In the genomic region with DNA sequence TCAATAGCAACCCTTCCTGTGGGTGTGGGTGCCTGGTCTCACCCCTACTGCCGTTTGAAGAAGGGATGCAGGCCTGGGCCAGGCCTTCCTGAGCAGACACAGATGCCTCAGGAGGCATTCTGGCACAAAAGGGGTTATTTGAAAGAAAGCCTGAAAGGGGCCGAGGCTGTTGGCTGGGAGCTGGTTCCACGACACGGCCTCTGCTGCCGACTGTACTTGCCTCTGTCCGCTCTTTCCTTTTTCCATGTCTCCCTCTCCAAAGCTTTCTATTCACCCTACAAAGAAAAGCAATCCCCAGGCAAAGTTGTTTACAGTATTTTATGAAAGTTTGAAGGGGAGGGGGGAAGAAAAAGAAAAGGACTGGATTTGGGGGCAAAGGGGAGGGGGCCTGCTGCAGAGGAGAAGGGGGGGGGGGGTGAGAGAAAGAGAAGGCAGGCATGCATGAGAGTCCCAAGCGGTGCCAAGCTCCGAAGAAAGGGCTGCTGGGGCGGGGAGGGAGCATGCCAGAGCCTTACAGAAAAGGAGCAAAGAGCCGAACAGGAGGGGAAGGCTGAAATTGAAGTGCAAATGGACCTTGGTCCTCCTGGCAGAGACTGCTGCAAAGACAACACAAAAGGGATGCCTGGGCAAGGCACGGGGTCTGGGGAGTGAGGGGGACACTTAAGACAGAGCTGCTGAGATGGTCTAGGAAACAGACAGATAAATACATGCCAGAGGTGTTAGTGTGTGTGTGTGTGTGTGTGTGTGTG, we compare ENCODE assay signal across 8 mouse cellular contexts.
A peak's percentile ranks its signal among the peaks of the same experiment; 100 is the strongest.
DNase-seq lines count a peak whose midpoint lies in the region; ATAC-seq and TF ChIP-seq lines count a peak whose summit lies in the region.

No protein-coding gene starts in this region.

- H3K36me3 ChIP-seq in intestine, embryonic 14.5 days (ENCODE audit: control insufficient read depth, insufficient read depth, low read length): no peaks in the 10 kb centered on the region
- no peaks in the 10 kb centered on the region for H3K36me3 ChIP-seq in intestine, postnatal 0 days (ENCODE audit: control insufficient read depth, insufficient read depth)
- H3K36me3 ChIP-seq in heart, embryonic 14.5 days (ENCODE audit: control insufficient read depth, insufficient read depth, low read length): no peaks in the 10 kb centered on the region
- no peaks in the 10 kb centered on the region for H3K36me3 ChIP-seq in limb, embryonic 10.5 days
- H3K36me3 ChIP-seq in thymus, adult 2 months (ENCODE audit: control insufficient read depth, insufficient read depth, low read length): no peaks in the 10 kb centered on the region

- no peak overlapping the region for H3K9ac ChIP-seq in intestine, embryonic 14.5 days (ENCODE audit: low read length)
- no peak overlapping the region for H3K9ac ChIP-seq in intestine, postnatal 0 days (ENCODE audit: low read depth, low read length)
- H3K9ac ChIP-seq in heart, embryonic 14.5 days (ENCODE audit: low read length): peak overlapping the region; percentile 31

- H3K4me3 ChIP-seq in intestine, embryonic 14.5 days (ENCODE audit: low read depth, low read length): no peak overlapping the region
- no peak overlapping the region for H3K4me3 ChIP-seq in intestine, postnatal 0 days (ENCODE audit: low read depth, low read length)
- H3K4me3 ChIP-seq in heart, embryonic 14.5 days (ENCODE audit: control insufficient read depth in 1 of 2, insufficient read depth in 1 of 2, low read depth in 1 of 2, low read length in 2 of 2): no peak overlapping the region
- H3K4me3 ChIP-seq in limb, embryonic 10.5 days: no peak overlapping the region
- no peak overlapping the region for H3K4me3 ChIP-seq in thymus, adult 2 months (ENCODE audit: control insufficient read depth, insufficient read depth, low read length)

- H3K27me3 ChIP-seq in intestine, embryonic 14.5 days (replicated peaks; ENCODE audit: control insufficient read depth, insufficient read depth, low read length): peaks cover 21% of the 10 kb centered on the region
- peaks cover 24% of the 10 kb centered on the region for H3K27me3 ChIP-seq in intestine, postnatal 0 days (replicated peaks; ENCODE audit: control insufficient read depth, insufficient read depth, low read length)
- no peaks in the 10 kb centered on the region for H3K27me3 ChIP-seq in heart, embryonic 14.5 days (ENCODE audit: control insufficient read depth, insufficient read depth, low read length)
- H3K27me3 ChIP-seq in limb, embryonic 10.5 days (ENCODE audit: low read depth, poor library complexity, severe bottlenecking): peaks cover 56% of the 10 kb centered on the region
- no peaks in the 10 kb centered on the region for H3K27me3 ChIP-seq in thymus, adult 2 months (ENCODE audit: control insufficient read depth, insufficient read depth, low read length)

- peak; percentile 54 for DNase-seq in intestine, embryonic 14.5 days (ENCODE audit: low spot score)
- DNase-seq in cerebellum, adult 18-20 months: peak; percentile 58 to 60
- DNase-seq in limb, embryonic 10.5 days (ENCODE audit: low spot score): no peak
- DNase-seq in yolk sac, embryonic 10.5 days (ENCODE audit: low spot score): peak; percentile 4
- DNase-seq in thymus, adult 2 months: no peak
- DNase-seq in testis, postnatal 14 days (ENCODE audit: low spot score): no peak

- peaks cover 26% of the 10 kb centered on the region for H3K4me1 ChIP-seq in intestine, embryonic 14.5 days (replicated peaks; ENCODE audit: control insufficient read depth, insufficient read depth, low read length)
- peaks cover 4% of the 10 kb centered on the region; the same call in 1 of the 2 replicates for H3K4me1 ChIP-seq in intestine, postnatal 0 days (replicated peaks; ENCODE audit: control insufficient read depth, insufficient read depth, low read length)
- H3K4me1 ChIP-seq in heart, embryonic 14.5 days (ENCODE audit: control insufficient read depth in 2 of 2, insufficient read depth in 2 of 2, low read length in 2 of 2): peaks cover 49 to 66% of the 10 kb centered on the region in 2 experiments
- H3K4me1 ChIP-seq in limb, embryonic 10.5 days: peaks cover 53% of the 10 kb centered on the region
- no peaks in the 10 kb centered on the region for H3K4me1 ChIP-seq in thymus, adult 2 months (replicated peaks; ENCODE audit: control insufficient read depth, insufficient read depth, low read length)

- no peak for TF ChIP-seq POLR2A in thymus, adult 2 months (IDR thresholded peaks at IDR 0.05; ENCODE audit: control insufficient read depth, extremely low read depth, insufficient read depth, low read length, poor library complexity)

- no peak for ATAC-seq in intestine, embryonic 14.5 days (replicated peaks; ENCODE audit: low FRiP score, low TSS enrichment, low read depth)
- ATAC-seq in intestine, postnatal 0 days: no peak
- ATAC-seq in heart, embryonic 14.5 days (ENCODE audit: insufficient number of reproducible peaks, insufficient read depth, low FRiP score, low read depth): no peak

- H3K9me3 ChIP-seq in intestine, embryonic 14.5 days (ENCODE audit: control insufficient read depth, low read length): no peaks in the 10 kb centered on the region
- H3K9me3 ChIP-seq in intestine, postnatal 0 days (ENCODE audit: control insufficient read depth): no peaks in the 10 kb centered on the region
- H3K9me3 ChIP-seq in heart, embryonic 14.5 days (ENCODE audit: control insufficient read depth, low read length): no peaks in the 10 kb centered on the region
- H3K9me3 ChIP-seq in limb, embryonic 10.5 days (replicated peaks): no peaks in the 10 kb centered on the region

- WGBS in intestine, embryonic 14.5 days: 22% methylated on average over 11 of the region's 11 CpGs
- 37% methylated on average over 11 of the region's 11 CpGs for WGBS in intestine, postnatal 0 days
- WGBS in heart, embryonic 14.5 days: 19% methylated on average over 11 of the region's 11 CpGs
- WGBS in limb, embryonic 10.5 days: 13% methylated on average over 11 of the region's 11 CpGs
- WGBS in thymus, adult 2 months: 69% methylated on average over 11 of the region's 11 CpGs

- peak overlapping the region; percentile 54; the same call in 1 of the 2 replicates for H3K27ac ChIP-seq in intestine, embryonic 14.5 days (ENCODE audit: low read depth)
- no peak overlapping the region for H3K27ac ChIP-seq in intestine, postnatal 0 days (ENCODE audit: low read depth, low read length)
- H3K27ac ChIP-seq in heart, embryonic 14.5 days (replicated peaks in 1 of 2; ENCODE audit: control insufficient read depth in 1 of 2, insufficient read depth in 1 of 2, low read depth in 2 of 2, low read length in 2 of 2): peak overlapping the region; percentile 60 to 69
- peak overlapping the region; percentile 70 for H3K27ac ChIP-seq in limb, embryonic 10.5 days
- H3K27ac ChIP-seq in thymus, adult 2 months (ENCODE audit: control insufficient read depth, insufficient read depth, low read length): no peak overlapping the region

- TF ChIP-seq CTCF in intestine, postnatal 0 days (IDR thresholded peaks at IDR 0.05; ENCODE audit: low read depth): no peak
- TF ChIP-seq CTCF in thymus, adult 2 months (IDR thresholded peaks at IDR 0.05; ENCODE audit: borderline replicate concordance, control insufficient read depth, extremely low read depth, insufficient read depth, low read length, poor library complexity): no peak

- H3K4me2 ChIP-seq in intestine, embryonic 14.5 days (ENCODE audit: low read length): peak overlapping the region; percentile 18; the same call in 1 of the 2 replicates
- H3K4me2 ChIP-seq in intestine, postnatal 0 days (replicated peaks; ENCODE audit: low read depth): no peak overlapping the region
- H3K4me2 ChIP-seq in heart, embryonic 14.5 days (ENCODE audit: low read length): peak overlapping the region; percentile 26

Comparison
In these comparisons a context has a peak if more than half of its experiments do, and no peak if none do; other contexts are left out.
1. H3K27ac ChIP-seq: peak in intestine, embryonic 14.5 days (single experiment), heart, embryonic 14.5 days (2 of 2) and limb, embryonic 10.5 days (single experiment); none in intestine, postnatal 0 days (single experiment) and thymus, adult 2 months (single experiment).
2. DNase-seq: peak in intestine, embryonic 14.5 days (single experiment), cerebellum, adult 18-20 months (2 of 2) and yolk sac, embryonic 10.5 days (single experiment); none in limb, embryonic 10.5 days (single experiment), thymus, adult 2 months (single experiment) and testis, postnatal 14 days (single experiment).